Mouse (Mus musculus) embryo, embryonic 9.5 days (tissue): Measurements from ENCODE around the gene Cyfip1.

Source experiments
- DNase-seq: peaks from one replicate; pipeline ENCODE4 v3.0.0-alpha.2; 2017; ENCODE audit errors: extremely low spot score

The Cyfip1 gene

GRCm38 (mm10) chr7:55956054-55956453 is 114.5 kb downstream of the Cyfip1 start:
- DNase-seq = no peak

GRCm38 (mm10) chr7:55957178-55957577 is 115.6 kb downstream of the Cyfip1 start:
- no peak for DNase-seq

GRCm38 (mm10) chr7:55957916-55958315 is 116.4 kb downstream of the Cyfip1 start:
- no peak for DNase-seq

GRCm38 (mm10) chr7:55959801-55960200 is 118.3 kb downstream of the Cyfip1 start:
- no peak for DNase-seq

- no peak for DNase-seq
Observed at GRCm38 (mm10) chr7:55960506-55960905, 119.0 kb downstream of the Cyfip1 start.

GRCm38 (mm10) chr7:55962004-55962908 is 120.7 kb downstream of the Cyfip1 start, which contains the start of gene Nipa2:
TSS of gene Nipa2 (minus strand) at chr7:55962476.
- peak; percentile 95 for DNase-seq

- DNase-seq = peak; percentile 13
Observed at GRCm38 (mm10) chr7:55966866-55967460, 125.4 kb downstream of the Cyfip1 start.

GRCm38 (mm10) chr7:55968258-55968901 is 126.8 kb downstream of the Cyfip1 start:
- no peak for DNase-seq

GRCm38 (mm10) chr7:55969415-55969814 is 127.9 kb downstream of the Cyfip1 start:
- DNase-seq = no peak

- DNase-seq = no peak
Observed at GRCm38 (mm10) chr7:55974429-55974828, 132.9 kb downstream of the Cyfip1 start.

- DNase-seq = no peak
Observed at GRCm38 (mm10) chr7:55981511-55981910, 140.0 kb downstream of the Cyfip1 start.
